Mouse (Mus musculus) right cerebral cortex, postnatal 25 days (tissue): Measurements from ENCODE around the gene Fgf5.

Experiments used
- DNase-seq: peaks from one replicate; pipeline ENCODE4 v3.0.0; 2022

The Fgf5 gene

GRCm38 (mm10) chr5:98305673-98306072 is 51.7 kb downstream of the Fgf5 start:
- DNase-seq: no peak

- DNase-seq: no peak
Observed at GRCm38 (mm10) chr5:98306528-98306927, 52.5 kb downstream of the Fgf5 start.

- no peak for DNase-seq
Observed at GRCm38 (mm10) chr5:98326625-98327024, 72.6 kb downstream of the Fgf5 start.
